Mouse (Mus musculus): ENCODE results near the gene Thegl.

DNA sequence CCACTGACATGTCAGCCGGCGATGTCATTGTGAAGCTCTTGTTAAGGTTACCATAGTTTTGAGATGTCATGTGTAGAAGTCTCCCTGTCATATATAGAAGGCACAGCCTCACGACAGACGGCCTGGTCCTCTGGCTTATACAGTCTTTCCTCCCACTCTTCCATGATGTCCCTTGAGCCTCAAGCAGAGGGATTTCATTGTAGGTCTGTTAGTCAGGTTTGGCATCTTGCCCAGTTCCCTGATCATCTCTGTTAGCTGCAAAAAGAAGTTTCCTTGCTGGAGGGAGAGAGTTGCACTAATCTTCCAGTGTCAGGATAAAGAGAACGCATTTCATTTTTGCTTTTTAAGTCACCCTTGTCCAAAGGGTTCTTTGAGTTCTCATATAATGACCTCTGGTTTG lies 36.8 kb downstream of the Thegl start:
- no peak for TF ChIP-seq CTCF (IDR thresholded peaks at IDR 0.05; ENCODE audit: insufficient read depth, low read length)
- no peak for TF ChIP-seq POLR2A (IDR thresholded peaks at IDR 0.05; ENCODE audit: borderline replicate concordance, extremely low read depth, low read depth, low read length)

Measured in lung, adult 2 months (tissue).